Mouse (Mus musculus) spleen, adult 2 months (tissue): ENCODE measurements around the gene Cdv3. TPM values are rescaled to one million over a fixed set of nuclear protein-coding genes. Genes with fewer than 3 reads are reported as not detected.

ENCODE experiments used
- DNase-seq, 2 experiments: peaks; one replicate each; pipeline versions ENCODE4 v3.0.0 to v3.0.0-alpha.2; 2012 to 2021; ENCODE audit warnings: low spot score in 2 of 2, low read depth in 1 of 2
- H3K27ac ChIP-seq: fragments of 200-500 bp; 2 replicates; pipeline ENCODE4 v1.5.1; 2012; ENCODE audit warnings: low read length, inconsistent platforms; ENCODE audit not compliant: insufficient read depth
- H3K27me3 ChIP-seq: fragments of 200-500 bp; 2 replicates; pipeline ENCODE4 v1.6.1; 2012; ENCODE audit warnings: mild to moderate bottlenecking, moderate library complexity, low read length, inconsistent platforms; ENCODE audit not compliant: control insufficient read depth, insufficient read depth
- H3K36me3 ChIP-seq: fragments of 200-500 bp; 2 replicates; pipeline ENCODE4 v1.6.1; 2012; ENCODE audit warnings: mild to moderate bottlenecking, low read length, inconsistent platforms; ENCODE audit not compliant: control insufficient read depth, insufficient read depth
- H3K4me1 ChIP-seq: fragments of 200-500 bp; 2 replicates; pipeline ENCODE4 v1.6.1; 2011; ENCODE audit warnings: inconsistent platforms; ENCODE audit not compliant: control insufficient read depth, insufficient read depth, insufficient read length
- H3K4me3 ChIP-seq: fragments of 200-500 bp; 2 replicates; pipeline ENCODE4 v1.5.1; 2011; ENCODE audit warnings: mild to moderate bottlenecking, inconsistent platforms; ENCODE audit not compliant: insufficient read depth, insufficient read length; ENCODE audit errors: extremely low read depth
- CTCF ChIP-seq: fragments of 200-500 bp; IDR thresholded peaks from 2 replicates; pipeline ENCODE4 v1.5.1; 2011; ENCODE audit warnings: mild to moderate bottlenecking, inconsistent platforms; ENCODE audit not compliant: insufficient read depth, insufficient read length, insufficient replicate concordance; ENCODE audit errors: extremely low read depth
- POLR2A ChIP-seq: fragments of 200-500 bp; IDR thresholded peaks from 2 replicates; pipeline ENCODE4 v1.6.1; 2011; ENCODE audit warnings: low read depth, low read length, inconsistent platforms
- WGBS: fragments of 180-500 bp; shearing (Covaris S2); methylation state at CpG from one replicate; pipeline ENCODE4 v1.1.7; 2018; 5-methylcytosine and 5-hydroxymethylcytosine counted together
- polyA plus RNA-seq: library from polyadenylated mRNA; depleted of rRNA; stranded (reverse); fragments of >200 nt; gene quantifications from 2 replicates; pipeline ENCODE4 v1.2.3, GENCODE M21; 2012

The Cdv3 gene
- polyA plus RNA-seq, 1 experiment = 29.4 TPM

GRCm38 (mm10) chr9:103369951-103370350 is 4.3 kb upstream of the Cdv3 start:
- 90% methylated on average over 4 of the region's 4 CpGs for WGBS
- Histone ChIP-seq H3K27ac (no peak overlapping the region), H3K4me1 (peaks cover 4% of the 10 kb centered on the region; the same call in 1 of the 2 replicates), H3K36me3 (no peaks in the 10 kb centered on the region), H3K27me3 (no peaks in the 10 kb centered on the region), H3K4me3 (no peak overlapping the region)
- TF ChIP-seq CTCF = no peak
- TF ChIP-seq POLR2A = no peak
- DNase-seq = no peak

DNA sequence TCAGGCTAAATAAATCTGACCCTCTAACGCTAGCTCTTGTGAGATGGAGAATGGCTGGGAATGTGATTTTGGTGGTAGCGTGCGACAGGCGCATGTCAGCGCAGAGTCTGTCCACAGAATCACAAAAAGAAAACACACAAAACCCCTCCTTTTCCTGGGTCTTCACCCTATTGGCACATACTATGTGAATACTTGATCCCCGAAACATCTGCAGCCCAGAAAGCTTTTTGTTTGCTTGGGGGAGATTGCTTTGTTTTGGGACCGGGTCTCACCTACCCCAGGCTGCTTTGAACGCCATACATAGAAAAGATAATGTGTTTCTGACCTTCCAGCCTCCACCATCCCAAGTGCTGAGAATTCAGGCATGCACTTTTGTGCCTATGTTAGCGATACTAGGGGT is 716 bp upstream of the Cdv3 start:
- WGBS = 68% methylated on average over 9 of the region's 9 CpGs

GRCm38 (mm10) chr9:103364601-103365289 is 895 bp downstream of the Cdv3 start:
- TF ChIP-seq POLR2A (no peak), CTCF (no peak)
- H3K4me1 ChIP-seq = peaks cover 11% of the 10 kb centered on the region; the same call in 1 of the 2 replicates
- H3K4me3 ChIP-seq = peak overlapping the region; percentile 88
- DNase-seq = peak; percentile 27 to 63
- H3K27me3 ChIP-seq = no peaks in the 10 kb centered on the region
- peak overlapping the region; percentile 97 for H3K27ac ChIP-seq
- WGBS = 12% methylated on average over 55 of the region's 94 CpGs
- H3K36me3 ChIP-seq = peaks cover 5% of the 10 kb centered on the region

More for the DNA sequence above, 716 bp upstream of the Cdv3 start:
- Histone ChIP-seq H3K4me3 (peak overlapping the region; percentile 55; the same call in 1 of the 2 replicates), H3K27me3 (no peaks in the 10 kb centered on the region), H3K27ac (peak overlapping the region; percentile 64), H3K36me3 (peaks cover 4% of the 10 kb centered on the region), H3K4me1 (peaks cover 11% of the 10 kb centered on the region; the same call in 1 of the 2 replicates)
- DNase-seq = no peak
- no peak for TF ChIP-seq POLR2A

DNA sequence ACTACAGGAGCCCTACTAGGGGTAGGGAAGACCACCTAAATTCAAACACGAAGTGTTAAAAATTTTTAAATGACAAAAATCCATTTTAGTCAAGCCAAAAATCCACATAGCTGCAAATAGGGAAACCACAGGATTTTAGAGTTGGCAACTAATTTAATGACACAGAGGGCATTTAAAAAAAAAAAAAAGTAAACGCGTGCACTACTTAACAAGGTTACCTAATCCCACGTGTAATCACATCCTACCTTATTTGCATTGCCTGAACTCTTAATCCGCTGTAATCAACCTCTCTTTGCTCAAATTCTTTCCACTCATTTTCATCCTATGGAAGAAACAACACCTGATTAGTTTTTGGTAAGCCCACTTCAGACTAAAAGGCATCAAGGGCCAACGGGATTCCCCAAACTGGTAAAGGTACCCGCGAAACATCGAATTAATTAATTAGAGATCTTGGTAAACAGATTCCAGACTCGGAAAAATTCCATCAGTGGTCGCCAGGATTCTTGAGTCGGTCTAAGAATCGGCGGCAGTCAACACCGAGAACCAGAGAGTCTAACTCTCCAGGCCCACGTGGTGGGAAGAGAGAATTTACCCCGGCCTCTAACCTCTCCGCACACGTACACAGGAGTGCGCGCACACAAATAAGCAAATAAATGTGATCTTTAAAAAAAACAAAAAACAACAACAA is 1.8 kb downstream of the Cdv3 start:
- Histone ChIP-seq H3K27ac (0 out of 2 replicates have a peak overlapping the region, but pooled peaks have one; percentile 97), H3K4me1 (peaks cover 11% of the 10 kb centered on the region; the same call in 1 of the 2 replicates), H3K36me3 (peaks cover 11% of the 10 kb centered on the region), H3K27me3 (no peaks in the 10 kb centered on the region), H3K4me3 (peak overlapping the region; percentile 88)
- no peak for TF ChIP-seq POLR2A
- TF ChIP-seq CTCF = no peak
- 4% methylated on average over 21 of the region's 21 CpGs for WGBS
- DNase-seq = no peak

GRCm38 (mm10) chr9:103363088-103363487 is 2.6 kb downstream of the Cdv3 start:
- WGBS = 46% methylated on average over 6 of the region's 6 CpGs
- Histone ChIP-seq H3K4me3 (no peak overlapping the region), H3K4me1 (peaks cover 11% of the 10 kb centered on the region; the same call in 1 of the 2 replicates), H3K27me3 (no peaks in the 10 kb centered on the region), H3K27ac (no peak overlapping the region), H3K36me3 (peaks cover 17% of the 10 kb centered on the region)
- TF ChIP-seq CTCF = no peak
- TF ChIP-seq POLR2A = no peak
- DNase-seq = no peak

GRCm38 (mm10) chr9:103360642-103361041 is 5.0 kb downstream of the Cdv3 start:
- Histone ChIP-seq H3K4me1 (peaks cover 6% of the 10 kb centered on the region; the same call in 1 of the 2 replicates), H3K27ac (no peak overlapping the region), H3K27me3 (no peaks in the 10 kb centered on the region), H3K4me3 (no peak overlapping the region), H3K36me3 (peaks cover 23% of the 10 kb centered on the region)
- 36% methylated on average over 2 of the region's 2 CpGs for WGBS
- TF ChIP-seq CTCF = no peak
- TF ChIP-seq POLR2A = no peak
- no peak for DNase-seq
